Mouse (Mus musculus) cortical plate, adult 2 months (tissue): Measurements from ENCODE around the gene Lrrn4cl. TPM values are rescaled to one million over a fixed set of nuclear protein-coding genes. Genes with fewer than 3 reads are reported as not detected.
"Not testable (repeated sequence)": the region's sequence is repeated elsewhere in the genome, so short reads cannot be mapped to it uniquely, and the experiment has no call there.

Experiments
- H3K27ac ChIP-seq: fragments of 200-500 bp; 2 replicates; pipeline ENCODE4 v1.5.1; 2012; ENCODE audit warnings: low read length, control low read depth, inconsistent platforms; ENCODE audit not compliant: insufficient read depth
- H3K4me1 ChIP-seq: fragments of 200-500 bp; 2 replicates; pipeline ENCODE4 v1.6.1; 2011; ENCODE audit warnings: low read length; ENCODE audit not compliant: control insufficient read depth, insufficient read depth
- H3K4me3 ChIP-seq: fragments of 200-500 bp; 2 replicates; pipeline ENCODE4 v1.5.1; 2011; ENCODE audit warnings: mild to moderate bottlenecking, low read length, control low read depth; ENCODE audit not compliant: insufficient read depth
- CTCF ChIP-seq: fragments of 200-500 bp; IDR thresholded peaks from 2 replicates; pipeline ENCODE4 v1.5.1; 2011; ENCODE audit warnings: mild to moderate bottlenecking, control low read depth, low read length; ENCODE audit not compliant: insufficient read depth; ENCODE audit errors: extremely low read depth
- POLR2A ChIP-seq: fragments of 200-500 bp; IDR thresholded peaks from 2 replicates; pipeline ENCODE4 v1.6.1; 2011; ENCODE audit warnings: mild to moderate bottlenecking, low read length, control low read depth; ENCODE audit not compliant: insufficient read depth; ENCODE audit errors: extremely low read depth
- polyA plus RNA-seq: library from polyadenylated mRNA; depleted of rRNA; stranded (reverse); fragments of >200 nt; gene quantifications from 2 replicates; pipeline ENCODE4 v1.2.3, GENCODE M21; 2012; rRNA removed

Lrrn4cl gene
- polyA plus RNA-seq, 1 experiment: 1.3 TPM

- no peaks in the 10 kb centered on the region; the same call in 1 of the 2 replicates for H3K4me1 ChIP-seq
- TF ChIP-seq POLR2A (peak; percentile 81), CTCF (no peak)
- no peak within 1 kb of the TSS for H3K27ac ChIP-seq
- peak within 1 kb of the TSS; percentile 78 for H3K4me3 ChIP-seq
Observed at GRCm38 (mm10) chr19:8892829-8893766, 42.5 kb downstream of the Lrrn4cl start, which contains the start of gene Ints5. Ints5 (plus strand) TSS chr19:8893005.

GRCm38 (mm10) chr19:8895397-8895960, 44.9 kb downstream of the Lrrn4cl start:
- Histone ChIP-seq H3K4me1 (no peaks in the 10 kb centered on the region; the same call in 1 of the 2 replicates), H3K4me3 (no peak overlapping the region), H3K27ac (no peak overlapping the region)
- TF ChIP-seq CTCF (no peak), POLR2A (no peak)

GRCm38 (mm10) chr19:8896231-8896630, 45.7 kb downstream of the Lrrn4cl start:
- H3K4me1 ChIP-seq, H3K27ac ChIP-seq, H3K4me3 ChIP-seq: not testable (repeated sequence)

- H3K27ac ChIP-seq: 0 out of 2 replicates have a peak overlapping the region, but pooled peaks have one; percentile 23
- not testable (repeated sequence) for H3K4me1 ChIP-seq
- H3K4me3 ChIP-seq: peak overlapping the region; percentile 80
Observed at GRCm38 (mm10) chr19:8897211-8897864, 46.8 kb downstream of the Lrrn4cl start.

GRCm38 (mm10) chr19:8897865-8898495, 47.4 kb downstream of the Lrrn4cl start, which contains the start of gene Ganab:
Ganab (plus strand) TSS chr19:8898071.
- Histone ChIP-seq H3K4me3 (peak within 1 kb of the TSS; percentile 80), H3K4me1 (no peaks in the 10 kb centered on the region; the same call in 1 of the 2 replicates), H3K27ac (peak within 1 kb of the TSS; percentile 40; the same call in 1 of the 2 replicates)
- TF ChIP-seq CTCF (no peak), POLR2A (peak; percentile 72; the same call in 1 of the 2 replicates)

- peak overlapping the region; percentile 80 for H3K4me3 ChIP-seq
- no peak for TF ChIP-seq POLR2A
- no peak for TF ChIP-seq CTCF
- 0 out of 2 replicates have a peak overlapping the region, but pooled peaks have one; percentile 40 for H3K27ac ChIP-seq
- no peaks in the 10 kb centered on the region; the same call in 1 of the 2 replicates for H3K4me1 ChIP-seq
Observed at GRCm38 (mm10) chr19:8898576-8898975, 48.0 kb downstream of the Lrrn4cl start.

GRCm38 (mm10) chr19:8899079-8899478, 48.5 kb downstream of the Lrrn4cl start:
- TF ChIP-seq POLR2A (no peak), CTCF (no peak)
- Histone ChIP-seq H3K27ac (no peak overlapping the region), H3K4me1 (no peaks in the 10 kb centered on the region; the same call in 1 of the 2 replicates), H3K4me3 (no peak overlapping the region; the same call in 1 of the 2 replicates)

- no peak overlapping the region for H3K27ac ChIP-seq
- TF ChIP-seq POLR2A (no peak), CTCF (no peak)
- no peak overlapping the region for H3K4me3 ChIP-seq
- H3K4me1 ChIP-seq: no peaks in the 10 kb centered on the region; the same call in 1 of the 2 replicates
Observed at GRCm38 (mm10) chr19:8903412-8903811, 52.8 kb downstream of the Lrrn4cl start.

Other genes with a start within 250 kb of the Lrrn4cl start
- gene Slc22a6, start 232.7 kb upstream of the Lrrn4cl start, polyA plus RNA-seq: 5.9 and 6.5 TPM in 2 replicates
- 109 and 117 TPM in 2 replicates for gene Chrm1, start 187.0 kb upstream of the Lrrn4cl start, polyA plus RNA-seq
- gene Slc3a2, start 127.4 kb upstream of the Lrrn4cl start, polyA plus RNA-seq: 200 TPM in 2 replicates
- gene Wdr74, start 114.9 kb upstream of the Lrrn4cl start, polyA plus RNA-seq: 50.2 and 51.3 TPM in 2 replicates
- gene 1700092M07Rik, start 110.0 kb upstream of the Lrrn4cl start, polyA plus RNA-seq: 0.59 TPM in 1 of 2 replicates, not detected in the other
- gene Stx5a, start 109.4 kb upstream of the Lrrn4cl start, polyA plus RNA-seq: 106 and 109 TPM in 2 replicates
- gene Nxf1, start 93.7 kb upstream of the Lrrn4cl start, polyA plus RNA-seq: 121 and 127 TPM in 2 replicates
- gene Tmem223, start 79.8 kb upstream of the Lrrn4cl start, polyA plus RNA-seq: 134 and 142 TPM in 2 replicates
- 18.7 and 18.8 TPM in 2 replicates for gene Tmem179b, start 76.3 kb upstream of the Lrrn4cl start, polyA plus RNA-seq
- gene Taf6l, start 64.4 kb upstream of the Lrrn4cl start, polyA plus RNA-seq: 15.1 and 15.5 TPM in 2 replicates
- gene Polr2g, start 52.2 kb upstream of the Lrrn4cl start, polyA plus RNA-seq: 177 and 184 TPM in 2 replicates
- gene Zbtb3, start 48.2 kb upstream of the Lrrn4cl start, polyA plus RNA-seq: 4.0 TPM in 2 replicates
- 29.0 and 29.5 TPM in 2 replicates for gene Ttc9c, start 31.4 kb upstream of the Lrrn4cl start, polyA plus RNA-seq
- 78.5 and 85.1 TPM in 2 replicates for gene Hnrnpul2, start 30.8 kb upstream of the Lrrn4cl start, polyA plus RNA-seq
- gene AC129217.1, start 21.0 kb upstream of the Lrrn4cl start, polyA plus RNA-seq: not detected in 2 replicates
- gene Bscl2, start 13.3 kb upstream of the Lrrn4cl start, polyA plus RNA-seq: 135 and 137 TPM in 2 replicates
- 275 and 293 TPM in 2 replicates for gene Gng3, start 11.6 kb upstream of the Lrrn4cl start, polyA plus RNA-seq
- gene Ubxn1, start 20.7 kb downstream of the Lrrn4cl start, polyA plus RNA-seq: 108 and 118 TPM in 2 replicates
- gene Uqcc3, start 30.2 kb downstream of the Lrrn4cl start, polyA plus RNA-seq: 70.1 and 77.2 TPM in 2 replicates
- 3.4 and 4.2 TPM in 2 replicates for gene Lbhd1, start 33.0 kb downstream of the Lrrn4cl start, polyA plus RNA-seq
- gene Gm49403, start 33.2 kb downstream of the Lrrn4cl start, polyA plus RNA-seq: not detected in 2 replicates
- 40.1 and 41.3 TPM in 2 replicates for gene 1810009A15Rik, start 38.1 kb downstream of the Lrrn4cl start, polyA plus RNA-seq
- not detected in 2 replicates for gene Gm49416, start 38.2 kb downstream of the Lrrn4cl start, polyA plus RNA-seq
- 16.1 and 16.7 TPM in 2 replicates for gene Ints5, start 42.2 kb downstream of the Lrrn4cl start, polyA plus RNA-seq
- 87.5 and 89.8 TPM in 2 replicates for gene Ganab, start 47.3 kb downstream of the Lrrn4cl start, polyA plus RNA-seq
- 222 and 224 TPM in 2 replicates for gene B3gat3, start 69.6 kb downstream of the Lrrn4cl start, polyA plus RNA-seq
- 8.0 and 9.2 TPM in 2 replicates for gene Rom1, start 78.6 kb downstream of the Lrrn4cl start, polyA plus RNA-seq
- 12.8 and 13.2 TPM in 2 replicates for gene Eml3, start 78.8 kb downstream of the Lrrn4cl start, polyA plus RNA-seq
- gene Mta2, start 91.1 kb downstream of the Lrrn4cl start, polyA plus RNA-seq: 24.6 and 25.2 TPM in 2 replicates
- 20.0 and 22.8 TPM in 2 replicates for gene Tut1, start 103.1 kb downstream of the Lrrn4cl start, polyA plus RNA-seq
- 286 and 289 TPM in 2 replicates for gene Eef1g, start 116.3 kb downstream of the Lrrn4cl start, polyA plus RNA-seq
- 6.7 and 7.7 TPM in 2 replicates for gene Ahnak, start 138.5 kb downstream of the Lrrn4cl start, polyA plus RNA-seq
- not detected in 2 replicates for gene Scgb1a1, start 237.2 kb downstream of the Lrrn4cl start, polyA plus RNA-seq